Mouse (Mus musculus) urinary bladder, postnatal 36 days (tissue): ENCODE results near the gene Gtf3c6.

Experiments used
- DNase-seq, 2 experiments: peaks; one replicate each; pipeline ENCODE4 v3.0.0; 2022; ENCODE audit warnings: low spot score in 2 of 2, mixed read lengths in 1 of 2

Gtf3c6 gene

GRCm38 (mm10) chr10:40257414-40258255 lies at the start of gene Gtf3c6:
Gtf3c6 (minus strand) TSS chr10:40258108.
- DNase-seq: peak; percentile 92 to 93

- no peak for DNase-seq
Observed at GRCm38 (mm10) chr10:40305989-40306388, 48.1 kb upstream of the Gtf3c6 start.

GRCm38 (mm10) chr10:40302140-40302985 lies 44.5 kb upstream of the Gtf3c6 start, which contains the start of gene Amd1:
Amd1 (minus strand) TSS chr10:40302186.
- DNase-seq: peak; percentile 99 to 100

- peak; percentile 14 to 41 for DNase-seq
Observed at GRCm38 (mm10) chr10:40301181-40302075, 43.5 kb upstream of the Gtf3c6 start.

GRCm38 (mm10) chr10:40300648-40301171 lies 42.8 kb upstream of the Gtf3c6 start:
- peak; percentile 71 to 83 for DNase-seq

GRCm38 (mm10) chr10:40292640-40293039 lies 34.7 kb upstream of the Gtf3c6 start:
- DNase-seq: no peak

- DNase-seq: no peak
Observed at GRCm38 (mm10) chr10:40286767-40287166, 28.9 kb upstream of the Gtf3c6 start.

GRCm38 (mm10) chr10:40285571-40285970 lies 27.7 kb upstream of the Gtf3c6 start:
- DNase-seq: no peak

- DNase-seq: no peak
Observed at GRCm38 (mm10) chr10:40284997-40285396, 27.1 kb upstream of the Gtf3c6 start.

- no peak for DNase-seq
Observed at GRCm38 (mm10) chr10:40284179-40284831, 26.4 kb upstream of the Gtf3c6 start.

GRCm38 (mm10) chr10:40283636-40284035 lies 25.7 kb upstream of the Gtf3c6 start:
- no peak for DNase-seq

GRCm38 (mm10) chr10:40281565-40281964 lies 23.7 kb upstream of the Gtf3c6 start:
- DNase-seq: no peak

- DNase-seq: no peak
Observed at GRCm38 (mm10) chr10:40278317-40278716, 20.4 kb upstream of the Gtf3c6 start.

- no peak for DNase-seq
Observed at GRCm38 (mm10) chr10:40275991-40276390, 18.1 kb upstream of the Gtf3c6 start.

GRCm38 (mm10) chr10:40273938-40274337 lies 16.0 kb upstream of the Gtf3c6 start:
- DNase-seq: no peak

- DNase-seq: no peak
Observed at GRCm38 (mm10) chr10:40271216-40271615, 13.3 kb upstream of the Gtf3c6 start.

GRCm38 (mm10) chr10:40264920-40265319 lies 7.0 kb upstream of the Gtf3c6 start:
- DNase-seq: no peak

GRCm38 (mm10) chr10:40263691-40264090 lies 5.8 kb upstream of the Gtf3c6 start:
- DNase-seq: peak; percentile 35 to 39

GRCm38 (mm10) chr10:40262200-40262599 lies 4.3 kb upstream of the Gtf3c6 start:
- DNase-seq: no peak

- no peak for DNase-seq
Observed at GRCm38 (mm10) chr10:40260305-40260704, 2.4 kb upstream of the Gtf3c6 start.

- no peak for DNase-seq
Observed at GRCm38 (mm10) chr10:40259542-40259941, 1.6 kb upstream of the Gtf3c6 start.
